Mouse (Mus musculus): Measurements from ENCODE around the gene Lamb1. TPM values are rescaled to one million over a fixed set of nuclear protein-coding genes. Genes with fewer than 3 reads are reported as not detected.

Lamb1 gene
- total and polyA plus RNA-seq, 2 experiments = 2.7 to 7.3 TPM

GRCm38 (mm10) chr12:31311671-31312265 is 46.7 kb downstream of the Lamb1 start:
- Histone ChIP-seq H3K27me3 (ENCODE audit: control insufficient read depth, insufficient read depth, low read length) (peaks cover 2% of the 10 kb centered on the region; the same call in 1 of the 2 replicates), H3K9ac (ENCODE audit: low read depth, low read length) (no peak overlapping the region), H3K36me3 (ENCODE audit: control insufficient read depth, insufficient read depth, low read length) (no peaks in the 10 kb centered on the region), H3K4me3 (ENCODE audit: insufficient read depth, low read depth, low read length) (no peak overlapping the region), H3K79me2 (ENCODE audit: control insufficient read depth, insufficient read depth, low read length) (no peaks in the 10 kb centered on the region), H3K27ac (replicated peaks; ENCODE audit: insufficient read depth, low read depth, low read length) (no peak overlapping the region), H3K4me1 (ENCODE audit: control insufficient read depth, insufficient read depth, low read length) (no peaks in the 10 kb centered on the region)
- DNase-seq (ENCODE audit: extremely low read depth, low read depth, low spot score) = no peak
- WGBS = 81% methylated on average over 9 of the region's 9 CpGs
- no peak for TF ChIP-seq CTCF (IDR thresholded peaks at IDR 0.05; ENCODE audit: low read depth, low read length)
- TF ChIP-seq POLR2A (IDR thresholded peaks at IDR 0.05; ENCODE audit: extremely low read depth, insufficient read depth, low read length) = no peak

- DNase-seq (ENCODE audit: extremely low read depth, low read depth, low spot score) = no peak
- H3K4me1 ChIP-seq (ENCODE audit: control insufficient read depth, insufficient read depth, low read length) = no peaks in the 10 kb centered on the region
- H3K9ac ChIP-seq (ENCODE audit: low read depth, low read length) = no peak overlapping the region
- no peaks in the 10 kb centered on the region for H3K79me2 ChIP-seq (ENCODE audit: control insufficient read depth, insufficient read depth, low read length)
- H3K4me3 ChIP-seq (ENCODE audit: insufficient read depth, low read depth, low read length) = no peak overlapping the region
- H3K27ac ChIP-seq (replicated peaks; ENCODE audit: insufficient read depth, low read depth, low read length) = no peak overlapping the region
- H3K36me3 ChIP-seq (ENCODE audit: control insufficient read depth, insufficient read depth, low read length) = no peaks in the 10 kb centered on the region
- H3K27me3 ChIP-seq (ENCODE audit: control insufficient read depth, insufficient read depth, low read length) = 0 out of 2 replicates have a peak, but pooled peaks cover 2% of the 10 kb centered on the region
- WGBS = 91% methylated on average over 5 of the region's 5 CpGs
- no peak for TF ChIP-seq POLR2A (IDR thresholded peaks at IDR 0.05; ENCODE audit: extremely low read depth, insufficient read depth, low read length)
Observed at GRCm38 (mm10) chr12:31312281-31312680, 47.2 kb downstream of the Lamb1 start.

GRCm38 (mm10) chr12:31313136-31313535 is 48.1 kb downstream of the Lamb1 start:
- H3K27me3 ChIP-seq (ENCODE audit: control insufficient read depth, insufficient read depth, low read length) = 0 out of 2 replicates have a peak, but pooled peaks cover 2% of the 10 kb centered on the region
- WGBS = 94% methylated on average over 4 of the region's 4 CpGs
- H3K9ac ChIP-seq (ENCODE audit: low read depth, low read length) = no peak overlapping the region
- H3K36me3 ChIP-seq (ENCODE audit: control insufficient read depth, insufficient read depth, low read length) = no peaks in the 10 kb centered on the region
- DNase-seq (ENCODE audit: extremely low read depth, low read depth, low spot score) = no peak
- no peak for TF ChIP-seq CTCF (IDR thresholded peaks at IDR 0.05; ENCODE audit: low read depth, low read length)
- no peak for TF ChIP-seq POLR2A (IDR thresholded peaks at IDR 0.05; ENCODE audit: extremely low read depth, insufficient read depth, low read length)
- no peaks in the 10 kb centered on the region for H3K79me2 ChIP-seq (ENCODE audit: control insufficient read depth, insufficient read depth, low read length)
- no peak overlapping the region for H3K4me3 ChIP-seq (ENCODE audit: insufficient read depth, low read depth, low read length)
- no peak overlapping the region for H3K27ac ChIP-seq (replicated peaks; ENCODE audit: insufficient read depth, low read depth, low read length)
- H3K4me1 ChIP-seq (ENCODE audit: control insufficient read depth, insufficient read depth, low read length) = no peaks in the 10 kb centered on the region

- H3K36me3 ChIP-seq (ENCODE audit: control insufficient read depth, insufficient read depth, low read length) = no peaks in the 10 kb centered on the region
- H3K4me1 ChIP-seq (ENCODE audit: control insufficient read depth, insufficient read depth, low read length) = no peaks in the 10 kb centered on the region
- TF ChIP-seq POLR2A (IDR thresholded peaks at IDR 0.05; ENCODE audit: extremely low read depth, insufficient read depth, low read length) (no peak), CTCF (IDR thresholded peaks at IDR 0.05; ENCODE audit: low read depth, low read length) (no peak)
- no peak overlapping the region for H3K27ac ChIP-seq (replicated peaks; ENCODE audit: insufficient read depth, low read depth, low read length)
- H3K79me2 ChIP-seq (ENCODE audit: control insufficient read depth, insufficient read depth, low read length) = no peaks in the 10 kb centered on the region
- H3K27me3 ChIP-seq (ENCODE audit: control insufficient read depth, insufficient read depth, low read length) = 0 out of 2 replicates have a peak, but pooled peaks cover 2% of the 10 kb centered on the region
- no peak overlapping the region for H3K9ac ChIP-seq (ENCODE audit: low read depth, low read length)
- H3K4me3 ChIP-seq (ENCODE audit: insufficient read depth, low read depth, low read length) = no peak overlapping the region
- DNase-seq (ENCODE audit: extremely low read depth, low read depth, low spot score) = no peak
- WGBS = 95% methylated on average over 7 of the region's 7 CpGs
Observed at GRCm38 (mm10) chr12:31314310-31314709, 49.3 kb downstream of the Lamb1 start.

- Histone ChIP-seq H3K9ac (ENCODE audit: low read depth, low read length) (no peak overlapping the region), H3K4me3 (ENCODE audit: insufficient read depth, low read depth, low read length) (no peak overlapping the region), H3K4me1 (ENCODE audit: control insufficient read depth, insufficient read depth, low read length) (no peaks in the 10 kb centered on the region), H3K27me3 (ENCODE audit: control insufficient read depth, insufficient read depth, low read length) (no peaks in the 10 kb centered on the region), H3K36me3 (ENCODE audit: control insufficient read depth, insufficient read depth, low read length) (no peaks in the 10 kb centered on the region), H3K27ac (replicated peaks; ENCODE audit: insufficient read depth, low read depth, low read length) (no peak overlapping the region), H3K79me2 (ENCODE audit: control insufficient read depth, insufficient read depth, low read length) (no peaks in the 10 kb centered on the region)
- 78% methylated on average over 6 of the region's 6 CpGs for WGBS
- TF ChIP-seq CTCF (IDR thresholded peaks at IDR 0.05; ENCODE audit: low read depth, low read length) = no peak
- TF ChIP-seq POLR2A (IDR thresholded peaks at IDR 0.05; ENCODE audit: extremely low read depth, insufficient read depth, low read length) = no peak
- no peak for DNase-seq (ENCODE audit: extremely low read depth, low read depth, low spot score)
Observed at GRCm38 (mm10) chr12:31315961-31316360, 50.9 kb downstream of the Lamb1 start.

GRCm38 (mm10) chr12:31317670-31318408 is 52.8 kb downstream of the Lamb1 start:
- no peaks in the 10 kb centered on the region for H3K36me3 ChIP-seq (ENCODE audit: control insufficient read depth, insufficient read depth, low read length)
- WGBS = 77% methylated on average over 7 of the region's 7 CpGs
- H3K79me2 ChIP-seq (ENCODE audit: control insufficient read depth, insufficient read depth, low read length) = no peaks in the 10 kb centered on the region

More at GRCm38 (mm10) chr12:31317670-31318408, 52.8 kb downstream of the Lamb1 start:
- no peak overlapping the region for H3K27ac ChIP-seq (replicated peaks; ENCODE audit: insufficient read depth, low read depth, low read length)
- H3K4me3 ChIP-seq (ENCODE audit: insufficient read depth, low read depth, low read length) = no peak overlapping the region
- H3K27me3 ChIP-seq (ENCODE audit: control insufficient read depth, insufficient read depth, low read length) = no peaks in the 10 kb centered on the region
- H3K9ac ChIP-seq (ENCODE audit: low read depth, low read length) = no peak overlapping the region
- no peaks in the 10 kb centered on the region for H3K4me1 ChIP-seq (ENCODE audit: control insufficient read depth, insufficient read depth, low read length)
- TF ChIP-seq POLR2A (IDR thresholded peaks at IDR 0.05; ENCODE audit: extremely low read depth, insufficient read depth, low read length) = no peak
- no peak for TF ChIP-seq CTCF (IDR thresholded peaks at IDR 0.05; ENCODE audit: low read depth, low read length)
- DNase-seq (ENCODE audit: extremely low read depth, low read depth, low spot score) = no peak
